Mouse (Mus musculus) kidney, embryonic 14.5 days (tissue): ENCODE measurements at regions not wholly inside any gene's neighbourhood (a gene's known extent, or its start where the extent isn't known, plus 50 kb on each side); places are given as distances from the start of the nearest gene placed in this dataset.

Experiments used
- ATAC-seq: fragments of 200-750 bp; cut with Nextera tagmentation; 2 replicates; pipeline ENCODE4 v1.8.0; 2017; ENCODE audit warnings: moderate number of reproducible peaks, mild to moderate bottlenecking, moderate TSS enrichment, moderate library complexity; ENCODE audit not compliant: low FRiP score, low TSS enrichment
- H3K27ac ChIP-seq: fragments of 300-500 bp; sonication (generic); 2 replicates; pipeline ENCODE4 v1.5.1; 2014; ENCODE audit warnings: low read depth, mild to moderate bottlenecking, low read length, moderate library complexity, mixed read lengths
- H3K27me3 ChIP-seq: fragments of 300-500 bp; sonication (generic); 2 replicates; pipeline ENCODE4 v1.6.1; 2014; ENCODE audit warnings: mild to moderate bottlenecking, low read length; ENCODE audit not compliant: control insufficient read depth, insufficient read depth
- H3K36me3 ChIP-seq: fragments of 300-500 bp; sonication (generic); 2 replicates; pipeline ENCODE4 v1.6.1; 2014; ENCODE audit warnings: low read length, mixed read lengths; ENCODE audit not compliant: control insufficient read depth, insufficient read depth
- H3K4me1 ChIP-seq: fragments of 300-500 bp; sonication (generic); 2 replicates; pipeline ENCODE4 v1.6.1; 2014; ENCODE audit warnings: low read length, mixed read lengths; ENCODE audit not compliant: control insufficient read depth, insufficient read depth
- H3K4me2 ChIP-seq: fragments of 300-500 bp; sonication (generic); replicated peaks from 2 replicates; pipeline ENCODE4 v1.6.1; 2014; ENCODE audit warnings: low read depth, mild to moderate bottlenecking, low read length
- H3K4me3 ChIP-seq: fragments of 300-500 bp; sonication (generic); 2 replicates; pipeline ENCODE4 v1.5.1; 2014; ENCODE audit warnings: mild to moderate bottlenecking, low read length
- H3K9ac ChIP-seq: fragments of 300-500 bp; sonication (generic); 2 replicates; pipeline ENCODE4 v1.6.1; 2014; ENCODE audit warnings: low read depth, mild to moderate bottlenecking, low read length, moderate library complexity
- H3K9me3 ChIP-seq: fragments of 300-500 bp; sonication (generic); 2 replicates; pipeline ENCODE4 v1.6.1; 2016; ENCODE audit warnings: low read length; ENCODE audit not compliant: control insufficient read depth
- whole genome bisulfite sequencing: fragments of 180-500 bp; shearing (Covaris S2); extraction: QIAGEN DNeasy Blood & Tissue Kit; methylation state at CpG from one replicate; pipeline ENCODE4 v1.1.7; 2014; 5-methylcytosine and 5-hydroxymethylcytosine counted together

- H3K4me1 ChIP-seq, result no peaks in the 10 kb centered on the region
- no peaks in the 10 kb centered on the region for H3K36me3 ChIP-seq
- ATAC-seq, result no peak
- H3K4me2 ChIP-seq, result no peak overlapping the region
- no peak overlapping the region for H3K4me3 ChIP-seq
- no peaks in the 10 kb centered on the region for H3K27me3 ChIP-seq
- no peaks in the 10 kb centered on the region for H3K9me3 ChIP-seq
- WGBS, result 78% methylated on average over 2 of the region's 2 CpGs
- no peak overlapping the region for H3K9ac ChIP-seq
- no peak overlapping the region for H3K27ac ChIP-seq
Observed at GRCm38 (mm10) chrX:58244544-58244943, 222.0 kb downstream of the Zic3 start.

DNA sequence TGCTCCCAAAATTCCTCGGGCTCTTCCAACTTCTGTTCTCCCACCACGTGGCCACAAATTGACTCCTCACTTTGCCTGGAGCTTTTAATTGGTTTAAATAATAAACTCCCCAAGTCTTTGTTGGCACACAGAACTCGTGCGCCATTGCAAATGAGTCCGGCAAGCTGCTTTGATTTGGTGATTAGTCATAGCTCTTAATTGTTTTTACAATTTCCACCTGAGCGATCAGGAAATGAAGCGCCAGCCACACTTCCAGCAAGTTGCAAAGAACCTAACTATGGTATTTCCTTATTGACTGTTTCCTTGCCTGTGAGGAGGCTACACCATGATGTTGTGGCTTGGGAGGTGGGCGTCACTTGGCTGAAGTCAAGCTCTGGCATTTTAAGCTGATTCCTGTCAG lies 233.5 kb downstream of the Zic3 start:
- no peaks in the 10 kb centered on the region for H3K36me3 ChIP-seq
- no peak overlapping the region for H3K9ac ChIP-seq
- no peaks in the 10 kb centered on the region for H3K4me1 ChIP-seq
- no peaks in the 10 kb centered on the region for H3K9me3 ChIP-seq
- H3K27ac ChIP-seq, result no peak overlapping the region
- no peaks in the 10 kb centered on the region for H3K27me3 ChIP-seq
- 33% methylated on average over 8 of the region's 8 CpGs for WGBS
- H3K4me2 ChIP-seq, result no peak overlapping the region; the same call in 1 of the 2 replicates
- 0 out of 2 replicates have a peak, but pooled peaks have one; percentile 32 for ATAC-seq
- H3K4me3 ChIP-seq, result no peak overlapping the region

DNA sequence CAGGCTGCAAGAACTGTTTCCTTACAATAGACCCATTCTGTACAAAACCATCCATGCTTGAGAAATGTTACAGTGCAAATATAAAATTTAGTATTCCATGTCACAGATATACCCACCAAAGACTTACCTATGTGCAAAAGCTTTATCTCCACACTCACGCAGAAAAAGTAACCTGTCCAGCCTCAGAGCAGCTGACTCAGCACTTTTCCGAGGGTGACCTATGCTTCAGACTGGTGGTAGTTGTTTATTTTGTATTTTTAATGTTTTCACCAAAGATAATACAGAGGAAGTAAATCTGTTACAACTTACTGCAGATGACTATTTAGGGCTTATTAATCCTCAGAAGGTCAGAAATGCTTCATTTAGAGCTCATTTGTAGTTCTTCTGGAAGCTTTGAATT lies 260.4 kb downstream of the Zic3 start:
- H3K4me2 ChIP-seq, result no peak overlapping the region
- no peak overlapping the region for H3K9ac ChIP-seq
- no peak for ATAC-seq
- H3K9me3 ChIP-seq, result no peaks in the 10 kb centered on the region
- H3K36me3 ChIP-seq, result no peaks in the 10 kb centered on the region
- H3K27me3 ChIP-seq, result no peaks in the 10 kb centered on the region
- no peak overlapping the region for H3K27ac ChIP-seq
- WGBS, result 76% methylated on average over 2 of the region's 2 CpGs
- H3K4me1 ChIP-seq, result no peaks in the 10 kb centered on the region
- no peak overlapping the region for H3K4me3 ChIP-seq

DNA sequence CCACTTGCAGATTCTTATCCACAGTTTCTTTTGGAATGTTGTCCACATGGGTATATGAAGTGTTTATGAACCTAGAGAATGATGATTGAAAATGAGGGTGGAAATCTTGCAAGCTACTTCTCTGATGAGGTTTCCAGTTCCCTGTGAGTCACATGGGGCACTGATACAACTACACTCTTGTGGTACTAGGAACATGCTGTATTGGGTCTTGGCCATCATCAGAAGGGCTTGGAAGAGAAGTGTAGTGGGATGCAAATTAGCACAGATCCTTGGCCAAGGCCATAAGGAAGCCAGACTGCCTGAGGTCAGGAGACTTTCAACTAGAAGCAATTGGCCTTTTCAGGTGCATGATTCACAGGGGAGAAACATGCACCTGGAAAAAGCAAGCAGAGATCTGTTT lies 300.3 kb downstream of the Zic3 start:
- Histone ChIP-seq H3K27me3 (no peaks in the 10 kb centered on the region), H3K4me1 (no peaks in the 10 kb centered on the region), H3K4me3 (no peak overlapping the region), H3K36me3 (no peaks in the 10 kb centered on the region), H3K9ac (no peak overlapping the region), H3K9me3 (no peaks in the 10 kb centered on the region), H3K4me2 (no peak overlapping the region), H3K27ac (no peak overlapping the region)
- no peak for ATAC-seq

GRCm38 (mm10) chrX:58351606-58352005 lies 329.1 kb downstream of the Zic3 start:
- no peaks in the 10 kb centered on the region for H3K27me3 ChIP-seq
- H3K9ac ChIP-seq, result no peak overlapping the region
- no peak overlapping the region for H3K4me3 ChIP-seq
- ATAC-seq, result no peak
- H3K36me3 ChIP-seq, result no peaks in the 10 kb centered on the region
- no peaks in the 10 kb centered on the region for H3K9me3 ChIP-seq
- no peak overlapping the region for H3K4me2 ChIP-seq
- no peak overlapping the region for H3K27ac ChIP-seq
- WGBS, result 96% methylated on average over 5 of the region's 5 CpGs
- H3K4me1 ChIP-seq, result no peaks in the 10 kb centered on the region

DNA sequence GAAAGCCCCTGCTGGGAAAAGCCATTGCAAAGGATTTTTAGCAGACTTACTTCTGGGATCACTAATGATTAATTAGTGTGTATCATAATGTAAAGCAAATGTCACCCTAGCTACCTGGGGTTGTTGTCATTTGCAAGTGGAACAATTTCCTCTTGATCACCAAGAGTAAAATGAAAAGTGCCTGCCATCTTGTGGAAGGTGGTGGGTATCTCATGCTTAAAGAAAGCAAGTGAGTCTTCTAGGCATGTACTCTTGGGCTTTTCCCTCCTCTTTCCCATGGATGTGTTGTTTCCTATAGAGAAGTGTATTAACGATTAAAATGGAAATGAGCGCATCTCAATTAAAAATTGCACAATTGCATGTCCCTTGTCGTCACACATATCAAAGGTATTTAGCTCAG lies 355.4 kb downstream of the Zic3 start:
- Histone ChIP-seq H3K9me3 (no peaks in the 10 kb centered on the region), H3K27me3 (no peaks in the 10 kb centered on the region), H3K27ac (no peak overlapping the region), H3K4me1 (no peaks in the 10 kb centered on the region), H3K9ac (no peak overlapping the region), H3K4me3 (no peak overlapping the region), H3K36me3 (no peaks in the 10 kb centered on the region), H3K4me2 (no peak overlapping the region)
- WGBS, result 72% methylated on average over 3 of the region's 3 CpGs
- no peak for ATAC-seq
